Mouse (Mus musculus): ENCODE measurements at regions not wholly inside any gene's neighbourhood (a gene's known extent, or its start where the extent isn't known, plus 50 kb on each side); places are given as distances from the start of the nearest gene placed in this dataset.

DNA sequence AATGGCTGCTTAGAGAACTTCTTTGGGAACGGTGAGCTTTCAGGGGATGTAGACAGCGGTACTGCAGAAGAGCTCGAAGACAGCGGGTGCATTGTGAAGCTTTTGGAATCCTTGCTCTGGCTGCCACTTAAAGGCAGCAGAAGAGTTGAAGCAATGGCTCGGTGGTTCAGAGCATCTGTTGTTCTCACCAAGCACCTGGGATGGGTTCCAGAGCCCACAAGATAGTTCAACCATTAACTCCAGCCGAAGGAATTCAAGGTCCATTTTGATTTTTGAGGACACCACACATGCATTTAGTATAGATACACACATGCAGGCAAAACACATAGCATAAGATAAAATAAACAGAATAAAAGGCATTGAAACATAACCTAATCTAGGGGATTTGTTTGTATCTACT lies 181.9 kb upstream of the Tet2 start:
- TF ChIP-seq POLR2A (IDR thresholded peaks at IDR 0.05; ENCODE audit: borderline replicate concordance, insufficient read depth, low read length) (no peak), CTCF (IDR thresholded peaks at IDR 0.05; ENCODE audit: borderline replicate concordance, insufficient read depth, low read depth, low read length) (no peak)
